Mouse (Mus musculus): Measurements from ENCODE around the gene Hist2h2bb.

DNA sequence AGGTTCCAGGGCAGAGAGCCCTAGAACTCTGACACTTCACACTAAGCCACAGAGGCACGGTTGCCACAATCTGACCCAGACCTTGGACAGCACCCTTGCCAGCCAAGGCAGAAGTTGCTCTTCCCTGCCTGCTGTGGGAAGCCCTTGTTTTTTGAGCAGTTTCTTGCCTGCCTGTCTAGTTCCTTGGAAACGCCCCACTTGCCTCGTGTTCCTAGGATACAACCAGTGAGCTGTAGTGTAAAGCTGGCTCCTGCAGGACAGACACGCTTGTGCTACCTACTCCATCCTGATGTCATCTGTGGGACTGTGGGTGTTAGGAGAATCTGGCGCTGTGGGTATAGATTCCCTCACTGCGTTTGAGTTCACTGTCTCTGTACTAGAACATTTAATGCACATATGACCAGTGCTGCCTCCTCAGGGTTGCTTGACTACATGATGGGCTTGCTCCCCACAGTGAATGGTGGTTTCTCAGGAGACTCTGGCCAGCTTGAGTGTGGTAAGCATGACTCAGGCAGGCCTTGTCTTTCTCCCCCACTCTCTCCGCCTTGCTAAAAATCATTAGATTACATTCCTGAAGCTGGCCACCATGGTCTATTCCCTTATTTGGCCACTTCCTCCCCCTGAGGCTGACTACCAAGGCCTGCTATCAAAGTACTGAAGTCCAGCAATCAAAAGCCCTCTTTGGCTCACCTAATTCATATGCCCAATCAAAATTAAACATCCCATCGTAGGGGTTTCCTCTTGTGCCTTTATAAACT lies 43.0 kb downstream of the Hist2h2bb start:
- TF ChIP-seq GATA1 (IDR thresholded peaks at IDR 0.05; ENCODE audit: borderline replicate concordance, low read length) (no peak), FLI1 (IDR thresholded peaks at IDR 0.05; ENCODE audit: low read length) (no peak)

All from megakaryocyte, embryonic 14.5 days (primary cell).